Mouse (Mus musculus): ENCODE measurements at regions not wholly inside any gene's neighbourhood (a gene's known extent, or its start where the extent isn't known, plus 50 kb on each side); places are given as distances from the start of the nearest gene placed in this dataset.
"Not testable (repeated sequence)": the region's sequence is repeated elsewhere in the genome, so short reads cannot be mapped to it uniquely, and the experiment has no call there.

DNA sequence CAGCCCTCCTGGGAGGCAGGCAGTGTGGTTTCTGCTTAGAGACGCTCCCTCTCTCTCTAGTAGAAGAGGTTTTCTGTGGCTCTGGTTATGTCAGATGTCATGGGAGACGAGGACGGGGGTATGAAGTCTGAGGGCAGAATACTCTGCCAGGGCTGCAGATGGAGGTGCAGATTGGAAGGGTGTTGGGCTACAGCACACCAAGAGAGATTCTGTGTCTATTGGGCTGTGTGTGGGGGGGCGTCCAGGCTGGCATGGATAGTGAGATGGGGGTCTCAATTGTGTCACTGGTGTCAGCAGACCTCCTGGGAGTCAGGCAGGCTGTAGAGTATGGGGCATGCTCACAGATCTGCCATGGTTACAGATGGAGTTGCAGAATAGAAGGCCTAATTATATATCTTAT is 1777.3 kb upstream of the Cdh9 start:
- no peak for ATAC-seq (ENCODE audit: low read depth)

GRCm38 (mm10) chr15:14982227-14982626 is 1746.3 kb upstream of the Cdh9 start:
- H3K4me1 ChIP-seq (replicated peaks): no peaks in the 10 kb centered on the region
- no peaks in the 10 kb centered on the region for H3K9me3 ChIP-seq
- 68% methylated on average over 3 of the region's 3 CpGs for WGBS
- no peak overlapping the region for H3K27ac ChIP-seq (replicated peaks)
- H3K36me3 ChIP-seq: no peaks in the 10 kb centered on the region
- H3K9ac ChIP-seq: no peak overlapping the region
- no peak overlapping the region for H3K4me3 ChIP-seq
- H3K27me3 ChIP-seq: no peaks in the 10 kb centered on the region
- H3K4me2 ChIP-seq: no peak overlapping the region
- peak; percentile 74; the same call in 1 of the 2 replicates for ATAC-seq (ENCODE audit: low read depth)

More for the DNA sequence above, 1777.3 kb upstream of the Cdh9 start:
- WGBS: 86% methylated on average over 4 of the region's 4 CpGs
- Histone ChIP-seq H3K27ac (replicated peaks) (no peak overlapping the region), H3K4me2 (no peak overlapping the region), H3K36me3 (no peaks in the 10 kb centered on the region), H3K4me1 (replicated peaks) (no peaks in the 10 kb centered on the region), H3K9ac (no peak overlapping the region), H3K4me3 (no peak overlapping the region), H3K27me3 (no peaks in the 10 kb centered on the region), H3K9me3 (no peaks in the 10 kb centered on the region)

- H3K4me2 ChIP-seq; H3K4me3 ChIP-seq; H3K9me3 ChIP-seq; H3K36me3 ChIP-seq; H3K27me3 ChIP-seq; H3K27ac ChIP-seq (replicated peaks); ATAC-seq (ENCODE audit: low read depth); H3K4me1 ChIP-seq (replicated peaks); H3K9ac ChIP-seq: not testable (repeated sequence)
- WGBS: 60% methylated on average over 2 of the region's 2 CpGs
Measured at GRCm38 (mm10) chr15:15019352-15019751, 1709.2 kb upstream of the Cdh9 start.
